Comparison of ENCODE assay signal across 1 mouse cellular context in genomic region chr8:83914232-83914631, GRCm38 (mm10).
TF ChIP-seq lines count a peak whose summit lies in the region.

No protein-coding gene starts in this region.

TF ChIP-seq in MEL, 35 proteins besides CTCF, POLR2A, EP300 and RAD21 (continued from another document):
- TF ChIP-seq GABPA (IDR thresholded peaks at IDR 0.05; ENCODE audit: low read depth, low read length), result no peak
